Mouse (Mus musculus) liver, postnatal 0 days (tissue): ENCODE results near the gene Bach2.

ENCODE experiments used
- CTCF ChIP-seq: sonication (generic); IDR thresholded peaks from 2 replicates; pipeline ENCODE4 v1.5.1; 2016; ENCODE audit warnings: antibody characterized with exemption, low read depth
- EP300 ChIP-seq: IDR thresholded peaks from 2 replicates; pipeline ENCODE4 v1.6.1; 2016; ENCODE audit warnings: antibody characterized with exemption, low read depth, mild to moderate bottlenecking

GRCm38 (mm10) chr4:32551337-32551736 lies 312.7 kb downstream of the Bach2 start:
- TF ChIP-seq CTCF = peak; percentile 60
- TF ChIP-seq EP300 = no peak
